Mouse (Mus musculus): Measurements from ENCODE around the gene Mars2. TPM values are rescaled to one million over a fixed set of nuclear protein-coding genes. Genes with fewer than 3 reads are reported as not detected.

Mars2 gene
- total RNA-seq (2023): 13.2 to 14.3 TPM (median 13.7 TPM) in 4 replicates

DNA sequence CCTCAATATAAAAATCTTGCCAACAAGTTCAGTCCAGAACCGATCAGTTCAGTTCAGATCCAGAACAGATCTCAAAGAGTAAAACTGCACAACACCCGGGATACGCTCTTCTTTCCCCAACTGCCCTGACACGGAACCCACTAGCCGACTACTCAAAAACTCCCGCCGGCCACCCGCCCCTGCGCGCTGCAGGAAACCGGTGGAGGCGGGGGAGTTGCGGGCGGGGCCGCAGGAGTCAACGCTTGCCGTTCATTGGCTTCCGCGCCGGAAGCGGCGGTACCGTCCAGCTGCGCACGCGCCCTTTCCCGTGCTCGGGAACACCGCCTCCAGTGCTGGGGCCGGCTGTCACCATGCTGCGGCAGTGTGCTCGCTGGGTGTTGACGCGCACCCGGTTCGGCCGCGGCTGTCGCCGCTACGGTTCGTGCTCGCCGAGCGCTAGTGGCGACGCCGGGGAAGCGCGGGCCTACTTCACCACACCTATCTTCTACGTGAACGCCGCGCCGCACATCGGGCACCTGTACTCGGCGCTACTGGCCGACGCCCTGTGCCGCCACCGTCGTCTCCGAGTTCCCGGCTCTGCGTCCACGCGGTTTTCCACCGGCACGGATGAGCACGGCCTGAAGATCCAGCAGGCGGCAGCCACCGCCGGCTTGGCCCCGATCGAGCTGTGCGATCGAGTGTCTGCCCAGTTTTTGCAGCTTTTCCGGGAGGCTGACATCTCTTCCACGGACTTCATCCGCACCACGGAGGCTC is at the start of gene Mars2:
Gene Mars2 (plus strand): TSS at position 288 of the 753 bp plus-strand sequence.

DNA sequence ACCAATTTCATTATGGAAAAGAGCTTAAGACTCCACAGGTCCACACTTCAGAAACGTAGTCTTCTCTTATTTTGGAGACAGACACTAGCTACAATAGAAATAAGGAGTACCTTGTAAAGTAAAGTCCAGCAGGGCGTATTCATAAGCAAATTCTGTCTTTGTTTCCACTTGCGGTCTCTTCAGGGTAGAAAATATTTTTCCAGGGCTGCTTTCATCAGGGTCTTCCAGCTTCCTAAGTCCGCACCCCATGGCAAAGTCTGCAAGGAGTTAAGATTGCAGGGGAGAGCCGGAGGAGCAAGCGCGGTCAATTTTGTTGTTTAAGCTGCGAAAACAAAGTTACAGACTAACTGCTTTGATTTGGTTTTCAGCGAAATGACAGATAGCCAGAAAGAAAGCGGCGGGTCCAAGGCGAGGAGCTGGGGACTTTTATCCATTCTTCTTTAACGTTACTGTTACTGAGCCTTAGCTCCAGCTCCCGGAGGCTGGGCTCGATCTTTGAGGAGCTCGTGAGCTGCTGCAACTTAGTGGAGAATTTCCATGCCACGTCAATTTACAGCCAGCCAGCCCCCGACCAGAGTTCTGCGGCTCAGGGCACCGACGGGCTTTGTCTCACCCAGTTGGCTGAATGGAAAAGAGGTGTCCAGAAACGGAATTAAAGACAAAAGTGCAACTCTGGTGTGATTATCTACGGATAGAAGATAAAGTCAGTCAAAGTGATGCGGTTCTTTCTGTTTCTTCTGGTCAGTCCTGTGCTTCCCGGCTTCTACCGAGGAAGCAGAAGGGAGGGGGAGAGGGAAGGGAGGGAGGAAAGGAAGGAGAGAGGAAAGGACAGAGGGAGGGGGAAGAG is 10.7 kb upstream of the Mars2 start, which contains the start of gene Rftn2:
Gene Rftn2 (minus strand): TSS at position 772 of the 847 bp plus-strand sequence.

Other genes starting within 250 kb of the Mars2 start
- gene Sf3b1, start 209.7 kb upstream of the Mars2 start, total RNA-seq (2023): 449 to 461 TPM (median 456 TPM) in 4 replicates
- gene Coq10b, start 184.4 kb upstream of the Mars2 start, total RNA-seq (2023): 65.5 to 76.1 TPM (median 70.7 TPM) in 4 replicates
- gene Hspe1, start 149.0 kb upstream of the Mars2 start, total RNA-seq (2023): 135 to 169 TPM (median 140 TPM) in 4 replicates
- gene Hspd1, start 148.9 kb upstream of the Mars2 start, total RNA-seq (2023): 124 to 155 TPM (median 132 TPM) in 4 replicates
- 106 to 107 TPM (median 106 TPM) in 4 replicates for gene Mob4, start 105.9 kb upstream of the Mars2 start, total RNA-seq (2023)
- 6.4 to 9.9 TPM (median 9.1 TPM) in 4 replicates for gene Rftn2, start 10.4 kb upstream of the Mars2 start, total RNA-seq (2023)
- gene Boll, start 126.3 kb downstream of the Mars2 start, total RNA-seq (2023): 0.63 to 3.5 TPM (median 1.2 TPM) in 4 replicates
- 0.46 to 2.3 TPM (median 0.65 TPM) in 4 replicates for gene Plcl1, start 168.7 kb downstream of the Mars2 start, total RNA-seq (2023)